Mouse (Mus musculus): Measurements from ENCODE around the gene 4930503B20Rik. TPM values are rescaled to one million over a fixed set of nuclear protein-coding genes. Genes with fewer than 3 reads are reported as not detected.

The 4930503B20Rik gene
- polyA plus RNA-seq, 1 experiment from 2014 or later, result not detected

DNA sequence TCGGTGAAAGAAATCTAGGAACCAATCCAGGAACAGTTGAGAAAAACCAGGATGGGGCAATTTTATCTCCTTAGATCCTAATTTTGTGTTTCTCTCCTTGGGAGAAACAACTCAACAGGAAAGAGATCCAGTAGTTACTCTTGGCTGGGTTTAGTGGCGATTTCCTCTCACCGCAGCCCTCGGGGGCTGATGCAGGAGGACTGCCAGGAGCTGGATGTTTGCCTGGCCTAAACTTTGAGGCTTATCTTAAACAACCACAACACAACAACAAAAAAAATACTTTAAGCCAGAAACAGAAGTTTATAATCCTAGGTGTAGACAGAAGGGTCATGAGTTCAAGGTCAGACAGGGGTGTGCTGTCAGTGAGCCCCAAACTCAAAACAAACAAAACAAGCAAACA lies 39.3 kb downstream of the 4930503B20Rik start:
- no peaks in the 10 kb centered on the region for H3K4me1 ChIP-seq (replicated peaks; ENCODE audit: control insufficient read depth, insufficient read depth, low read length)
- ATAC-seq (ENCODE audit: low read depth), result no peak
- no peak overlapping the region for H3K4me2 ChIP-seq (ENCODE audit: low read depth, low read length)
- H3K27ac ChIP-seq (ENCODE audit: low read length), result no peak overlapping the region
- no peak overlapping the region for H3K9ac ChIP-seq (ENCODE audit: low read length)
- no peak overlapping the region for H3K4me3 ChIP-seq (ENCODE audit: low read length)
- no peaks in the 10 kb centered on the region for H3K27me3 ChIP-seq (ENCODE audit: control insufficient read depth, insufficient read depth, low read depth, low read length)
- H3K36me3 ChIP-seq (ENCODE audit: control insufficient read depth, insufficient read depth, low read length), result no peaks in the 10 kb centered on the region
- 54% methylated on average over 4 of the region's 4 CpGs for WGBS
- no peaks in the 10 kb centered on the region for H3K9me3 ChIP-seq (ENCODE audit: control insufficient read depth, low read length)

DNA sequence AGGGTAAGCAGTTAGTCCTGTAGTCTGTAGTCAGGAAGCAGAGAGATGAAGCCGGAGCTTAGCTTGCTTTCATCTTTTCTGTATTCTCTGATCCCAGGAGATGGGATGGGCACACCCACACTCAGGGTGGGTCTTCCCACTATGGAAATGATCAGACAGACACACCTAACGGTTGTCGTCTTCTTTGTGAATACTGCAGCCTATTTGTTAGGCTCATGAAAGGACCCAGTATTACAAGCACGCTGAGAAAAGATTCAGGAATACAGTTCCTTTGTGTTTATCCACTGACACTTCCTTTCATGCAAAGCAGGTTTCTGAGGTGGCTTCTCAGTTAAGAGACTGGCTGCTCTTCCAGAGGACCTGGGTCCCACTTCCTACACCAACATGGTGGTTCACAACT lies 39.9 kb downstream of the 4930503B20Rik start:
- no peak overlapping the region for H3K9ac ChIP-seq (ENCODE audit: low read length)
- no peak overlapping the region for H3K4me2 ChIP-seq (ENCODE audit: low read depth, low read length)
- no peak overlapping the region for H3K4me3 ChIP-seq (ENCODE audit: low read length)
- 77% methylated on average over 4 of the region's 4 CpGs for WGBS
- H3K9me3 ChIP-seq (ENCODE audit: control insufficient read depth, low read length), result no peaks in the 10 kb centered on the region
- no peak for ATAC-seq (ENCODE audit: low read depth)
- no peaks in the 10 kb centered on the region for H3K27me3 ChIP-seq (ENCODE audit: control insufficient read depth, insufficient read depth, low read depth, low read length)
- no peaks in the 10 kb centered on the region for H3K4me1 ChIP-seq (replicated peaks; ENCODE audit: control insufficient read depth, insufficient read depth, low read length)
- no peaks in the 10 kb centered on the region for H3K36me3 ChIP-seq (ENCODE audit: control insufficient read depth, insufficient read depth, low read length)
- H3K27ac ChIP-seq (ENCODE audit: low read length), result no peak overlapping the region

DNA sequence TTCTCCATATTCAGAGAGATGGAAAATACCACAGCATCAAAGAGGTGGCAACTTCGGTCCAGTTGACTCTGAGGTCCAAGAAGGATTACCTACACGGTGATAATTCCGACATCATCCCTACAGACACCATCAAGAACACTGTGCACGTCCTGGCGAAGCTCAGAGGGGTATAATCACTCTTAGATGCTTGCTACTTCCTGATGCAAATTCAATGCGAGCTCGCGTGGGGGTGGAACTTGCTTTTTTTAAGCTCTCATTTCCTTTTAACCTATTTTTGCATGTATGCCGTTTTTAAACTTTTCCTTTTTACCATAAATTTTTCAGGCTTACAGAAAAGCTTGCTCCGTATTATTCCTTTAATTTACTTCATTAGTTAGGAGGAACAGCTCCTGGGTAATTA lies 40.8 kb downstream of the 4930503B20Rik start:
- Histone ChIP-seq H3K27me3 (ENCODE audit: control insufficient read depth, insufficient read depth, low read depth, low read length) (no peaks in the 10 kb centered on the region), H3K36me3 (ENCODE audit: control insufficient read depth, insufficient read depth, low read length) (no peaks in the 10 kb centered on the region), H3K9me3 (ENCODE audit: control insufficient read depth, low read length) (no peaks in the 10 kb centered on the region), H3K9ac (ENCODE audit: low read length) (no peak overlapping the region), H3K4me2 (ENCODE audit: low read depth, low read length) (no peak overlapping the region), H3K4me1 (replicated peaks; ENCODE audit: control insufficient read depth, insufficient read depth, low read length) (no peaks in the 10 kb centered on the region), H3K27ac (ENCODE audit: low read length) (no peak overlapping the region), H3K4me3 (ENCODE audit: low read length) (no peak overlapping the region)
- no peak for ATAC-seq (ENCODE audit: low read depth)
- 77% methylated on average over 10 of the region's 10 CpGs for WGBS

DNA sequence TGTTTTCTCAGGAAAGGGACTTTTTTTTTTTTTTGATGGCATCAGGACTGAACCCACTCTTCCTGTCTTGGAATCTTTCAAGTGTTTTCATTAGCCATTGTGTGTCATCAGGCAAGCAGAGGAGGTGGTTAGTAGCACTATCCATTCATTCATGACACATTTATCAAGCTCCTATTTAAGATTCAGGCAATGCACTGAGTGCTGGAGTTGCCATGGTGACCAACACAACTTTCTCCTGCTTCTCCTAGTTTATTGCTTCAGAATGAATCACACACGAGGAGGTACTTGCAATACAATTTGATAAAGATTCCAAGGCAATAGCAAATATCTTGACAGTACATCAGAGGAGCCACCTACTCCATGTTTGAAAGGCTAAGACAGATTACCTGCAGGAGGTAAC lies 43.7 kb downstream of the 4930503B20Rik start:
- WGBS, result 17% methylated on average over 1 of the region's 1 CpGs
- H3K4me1 ChIP-seq (replicated peaks; ENCODE audit: control insufficient read depth, insufficient read depth, low read length), result no peaks in the 10 kb centered on the region

DNA sequence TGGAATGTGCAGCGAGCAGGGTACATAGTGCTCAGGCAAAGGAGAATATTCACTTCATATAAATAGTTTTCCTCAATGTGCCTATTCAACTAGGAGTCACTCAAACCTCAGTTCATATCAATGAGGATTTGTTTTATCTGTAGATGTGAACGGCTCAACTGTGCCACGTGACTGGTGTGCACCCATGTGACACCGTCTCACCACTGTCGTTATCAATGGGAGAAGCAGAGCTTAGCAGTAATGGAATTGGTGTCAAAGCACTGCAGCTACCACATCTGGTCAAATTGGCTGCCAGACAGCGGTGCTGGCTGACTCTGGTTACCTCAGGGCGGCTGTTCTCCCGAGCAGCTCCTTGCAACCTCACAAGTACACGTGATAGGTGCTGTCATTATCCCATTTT lies 46.5 kb downstream of the 4930503B20Rik start:
- Histone ChIP-seq H3K4me2 (ENCODE audit: low read depth, low read length) (no peak overlapping the region), H3K4me1 (replicated peaks; ENCODE audit: control insufficient read depth, insufficient read depth, low read length) (no peaks in the 10 kb centered on the region), H3K9me3 (ENCODE audit: control insufficient read depth, low read length) (no peaks in the 10 kb centered on the region), H3K27ac (ENCODE audit: low read length) (no peak overlapping the region), H3K36me3 (ENCODE audit: control insufficient read depth, insufficient read depth, low read length) (no peaks in the 10 kb centered on the region), H3K4me3 (ENCODE audit: low read length) (no peak overlapping the region), H3K27me3 (ENCODE audit: control insufficient read depth, insufficient read depth, low read depth, low read length) (no peaks in the 10 kb centered on the region), H3K9ac (ENCODE audit: low read length) (no peak overlapping the region)
- 73% methylated on average over 9 of the region's 9 CpGs for WGBS
- no peak for ATAC-seq (ENCODE audit: low read depth)

More for the DNA sequence above, 43.7 kb downstream of the 4930503B20Rik start:
- no peaks in the 10 kb centered on the region for H3K36me3 ChIP-seq (ENCODE audit: control insufficient read depth, insufficient read depth, low read length)
- no peak overlapping the region for H3K4me2 ChIP-seq (ENCODE audit: low read depth, low read length)
- no peak overlapping the region for H3K4me3 ChIP-seq (ENCODE audit: low read length)
- no peak for ATAC-seq (ENCODE audit: low read depth)
- no peak overlapping the region for H3K9ac ChIP-seq (ENCODE audit: low read length)
- H3K27me3 ChIP-seq (ENCODE audit: control insufficient read depth, insufficient read depth, low read depth, low read length), result no peaks in the 10 kb centered on the region
- no peaks in the 10 kb centered on the region for H3K9me3 ChIP-seq (ENCODE audit: control insufficient read depth, low read length)
- no peak overlapping the region for H3K27ac ChIP-seq (ENCODE audit: low read length)

DNA sequence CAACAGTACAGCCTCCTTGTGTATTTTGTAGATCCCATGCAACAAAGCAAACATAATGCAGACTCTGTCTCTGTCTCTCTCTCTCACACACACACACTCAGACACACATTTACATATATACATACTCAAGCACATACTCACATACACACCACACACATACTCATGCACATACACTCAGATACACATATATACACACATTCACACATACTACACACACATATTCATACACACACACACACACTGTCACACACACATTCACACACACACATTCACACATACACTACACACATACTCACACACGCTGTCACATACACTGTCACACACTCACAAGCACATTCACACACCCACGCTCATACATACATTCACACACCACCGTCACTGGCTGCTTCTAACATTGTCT lies 48.6 kb downstream of the 4930503B20Rik start:
- Histone ChIP-seq H3K27me3 (ENCODE audit: control insufficient read depth, insufficient read depth, low read depth, low read length) (no peaks in the 10 kb centered on the region), H3K27ac (ENCODE audit: low read length) (no peak overlapping the region), H3K4me2 (ENCODE audit: low read depth, low read length) (no peak overlapping the region), H3K36me3 (ENCODE audit: control insufficient read depth, insufficient read depth, low read length) (no peaks in the 10 kb centered on the region), H3K4me3 (ENCODE audit: low read length) (no peak overlapping the region), H3K9ac (ENCODE audit: low read length) (no peak overlapping the region), H3K4me1 (replicated peaks; ENCODE audit: control insufficient read depth, insufficient read depth, low read length) (peaks cover 5% of the 10 kb centered on the region), H3K9me3 (ENCODE audit: control insufficient read depth, low read length) (no peaks in the 10 kb centered on the region)
- ATAC-seq (ENCODE audit: low read depth), result no peak
- WGBS, result 78% methylated on average over 3 of the region's 3 CpGs

DNA sequence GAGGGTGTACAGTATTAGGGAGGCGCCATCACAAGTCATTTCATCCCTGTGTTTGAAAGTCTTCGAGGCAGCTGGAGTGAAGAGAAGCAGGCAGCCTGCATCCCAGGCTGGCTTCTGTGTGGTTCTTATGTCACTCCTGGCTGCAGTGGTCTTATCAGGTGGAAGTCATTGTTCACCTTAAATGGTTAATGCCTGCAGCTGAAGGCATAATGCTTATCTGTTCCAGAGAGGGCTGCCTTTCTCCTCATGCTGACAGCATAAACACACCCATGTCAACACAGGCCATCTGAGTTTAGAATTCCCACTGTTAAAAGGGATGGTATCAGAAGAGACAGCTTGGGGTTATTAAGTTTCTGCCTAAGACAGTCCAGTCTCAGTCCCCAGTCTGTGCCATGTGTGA lies 49.9 kb downstream of the 4930503B20Rik start:
- WGBS, result 59% methylated on average over 2 of the region's 2 CpGs
- peaks cover 5% of the 10 kb centered on the region for H3K4me1 ChIP-seq (replicated peaks; ENCODE audit: control insufficient read depth, insufficient read depth, low read length)
- no peaks in the 10 kb centered on the region for H3K36me3 ChIP-seq (ENCODE audit: control insufficient read depth, insufficient read depth, low read length)
- no peaks in the 10 kb centered on the region for H3K9me3 ChIP-seq (ENCODE audit: control insufficient read depth, low read length)
- no peaks in the 10 kb centered on the region for H3K27me3 ChIP-seq (ENCODE audit: control insufficient read depth, insufficient read depth, low read depth, low read length)
- no peak overlapping the region for H3K4me3 ChIP-seq (ENCODE audit: low read length)
- H3K27ac ChIP-seq (ENCODE audit: low read length), result no peak overlapping the region
- no peak overlapping the region for H3K9ac ChIP-seq (ENCODE audit: low read length)
- no peak for ATAC-seq (ENCODE audit: low read depth)
- no peak overlapping the region for H3K4me2 ChIP-seq (ENCODE audit: low read depth, low read length)

DNA sequence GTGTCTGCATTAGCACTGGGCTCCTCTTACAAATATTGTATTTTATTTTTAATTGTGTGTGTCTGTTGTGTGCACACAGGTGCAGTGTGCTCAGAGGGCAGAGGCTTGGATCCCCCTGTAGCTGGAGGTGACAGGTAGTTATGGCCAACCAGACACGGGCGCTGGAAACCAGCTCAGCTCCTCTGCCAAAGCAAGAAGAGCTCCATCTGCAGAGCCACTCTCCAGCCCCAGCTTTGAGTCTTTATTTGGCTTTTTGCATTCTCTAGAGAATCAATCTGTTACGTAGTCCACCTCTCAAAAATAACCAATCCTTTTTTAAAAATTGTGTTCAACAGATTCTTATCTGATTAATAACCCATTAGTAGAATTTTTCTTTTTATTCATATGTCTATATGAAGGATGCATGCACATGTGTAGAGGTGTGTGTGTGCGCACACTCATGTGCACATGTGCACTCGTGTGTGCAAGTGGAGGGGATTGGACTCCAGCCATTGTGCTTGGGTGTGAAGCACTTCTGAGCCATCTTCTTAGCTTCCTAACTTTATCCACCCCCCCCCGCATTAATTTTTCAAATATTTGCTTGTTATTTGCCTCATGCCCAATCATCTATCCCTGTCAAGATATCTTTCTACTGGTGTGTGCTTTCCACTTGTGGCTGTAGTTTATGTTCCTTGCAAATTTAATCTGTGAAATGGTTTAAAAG lies 51.8 kb downstream of the 4930503B20Rik start:
- 73% methylated on average over 6 of the region's 6 CpGs for WGBS
- peaks cover 5% of the 10 kb centered on the region for H3K4me1 ChIP-seq (replicated peaks; ENCODE audit: control insufficient read depth, insufficient read depth, low read length)
- H3K36me3 ChIP-seq (ENCODE audit: control insufficient read depth, insufficient read depth, low read length), result no peaks in the 10 kb centered on the region
- no peak for ATAC-seq (ENCODE audit: low read depth)
- H3K4me3 ChIP-seq (ENCODE audit: low read length), result no peak overlapping the region
- H3K27me3 ChIP-seq (ENCODE audit: control insufficient read depth, insufficient read depth, low read depth, low read length), result no peaks in the 10 kb centered on the region
- H3K9me3 ChIP-seq (ENCODE audit: control insufficient read depth, low read length), result no peaks in the 10 kb centered on the region
- no peak overlapping the region for H3K4me2 ChIP-seq (ENCODE audit: low read depth, low read length)
- no peak overlapping the region for H3K27ac ChIP-seq (ENCODE audit: low read length)
- H3K9ac ChIP-seq (ENCODE audit: low read length), result no peak overlapping the region

DNA sequence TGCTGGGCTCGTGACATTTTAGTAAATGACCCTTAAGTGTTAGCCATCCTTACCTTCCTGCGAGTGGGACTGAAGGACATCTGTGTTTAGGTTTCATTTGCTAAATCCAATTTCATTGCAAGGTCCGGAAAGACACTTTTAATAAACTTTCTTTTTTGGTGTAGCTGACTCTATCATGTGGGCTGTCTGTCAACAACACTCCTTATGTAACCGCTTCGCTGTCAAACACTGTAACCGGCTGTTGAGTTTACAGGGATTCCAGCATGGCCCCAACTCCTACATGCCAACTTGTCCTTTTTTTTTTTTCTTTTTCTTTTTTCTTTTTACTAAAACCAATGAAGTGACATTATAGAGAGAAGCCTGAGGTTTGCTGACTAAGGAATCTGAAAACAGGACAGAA lies 52.7 kb downstream of the 4930503B20Rik start:
- no peak overlapping the region for H3K27ac ChIP-seq (ENCODE audit: low read length)
- H3K27me3 ChIP-seq (ENCODE audit: control insufficient read depth, insufficient read depth, low read depth, low read length), result no peaks in the 10 kb centered on the region
- no peak overlapping the region for H3K9ac ChIP-seq (ENCODE audit: low read length)
- no peak overlapping the region for H3K4me3 ChIP-seq (ENCODE audit: low read length)
- ATAC-seq (ENCODE audit: low read depth), result no peak
- H3K4me1 ChIP-seq (replicated peaks; ENCODE audit: control insufficient read depth, insufficient read depth, low read length), result peaks cover 5% of the 10 kb centered on the region
- peak overlapping the region; percentile 25; the same call in 1 of the 2 replicates for H3K4me2 ChIP-seq (ENCODE audit: low read depth, low read length)
- H3K9me3 ChIP-seq (ENCODE audit: control insufficient read depth, low read length), result no peaks in the 10 kb centered on the region
- H3K36me3 ChIP-seq (ENCODE audit: control insufficient read depth, insufficient read depth, low read length), result no peaks in the 10 kb centered on the region
- WGBS, result 36% methylated on average over 6 of the region's 6 CpGs

DNA sequence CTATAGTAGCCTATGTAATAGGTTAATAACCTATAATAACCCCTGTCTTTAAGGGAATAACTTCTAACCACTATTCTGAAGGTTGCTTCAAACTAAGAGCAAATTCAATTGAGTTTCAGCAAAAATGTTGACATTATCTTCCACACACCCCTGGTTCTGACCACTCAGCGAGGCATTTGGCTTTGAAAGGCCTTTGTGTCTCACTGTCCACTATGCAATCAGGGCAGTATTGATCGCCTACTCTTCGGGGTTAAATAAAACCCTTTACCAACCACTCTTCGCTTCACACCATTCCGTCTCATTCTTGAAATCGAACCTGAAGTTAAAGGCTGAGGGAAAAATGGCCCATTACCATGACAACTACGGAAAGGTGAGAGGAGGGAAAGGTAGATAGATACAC lies 54.3 kb downstream of the 4930503B20Rik start:
- Histone ChIP-seq H3K4me3 (ENCODE audit: low read length) (no peak overlapping the region), H3K4me1 (replicated peaks; ENCODE audit: control insufficient read depth, insufficient read depth, low read length) (peaks cover 5% of the 10 kb centered on the region), H3K36me3 (ENCODE audit: control insufficient read depth, insufficient read depth, low read length) (no peaks in the 10 kb centered on the region), H3K27ac (ENCODE audit: low read length) (no peak overlapping the region), H3K27me3 (ENCODE audit: control insufficient read depth, insufficient read depth, low read depth, low read length) (no peaks in the 10 kb centered on the region), H3K9ac (ENCODE audit: low read length) (no peak overlapping the region), H3K9me3 (ENCODE audit: control insufficient read depth, low read length) (no peaks in the 10 kb centered on the region), H3K4me2 (ENCODE audit: low read depth, low read length) (no peak overlapping the region)
- no peak for ATAC-seq (ENCODE audit: low read depth)
- WGBS, result 84% methylated on average over 7 of the region's 7 CpGs
